Mouse (Mus musculus) left cerebral cortex, adult 2 months (tissue): ENCODE results near the gene Echdc3. TPM values are rescaled to one million over a fixed set of nuclear protein-coding genes. Genes with fewer than 3 reads are reported as not detected.

Source experiments
- DNase-seq, 2 experiments: peaks; one replicate each; pipeline ENCODE4 v3.0.0; 2021 to 2022; ENCODE audit warnings: low spot score in 2 of 2, mixed read lengths in 1 of 2; ENCODE audit errors: extremely low spot score in 1 of 2
- H3K27ac ChIP-seq: fragments of 200-600 bp; 2 replicates; pipeline ENCODE4 v1.8.1; 2022
- H3K4me3 ChIP-seq: fragments of 200-600 bp; 2 replicates; pipeline ENCODE4 v1.8.1; 2022
- CTCF ChIP-seq: fragments of 200-600 bp; IDR thresholded peaks from 2 replicates; pipeline ENCODE4 v1.8.1; 2022; ENCODE audit warnings: antibody characterized with exemption, mild to moderate bottlenecking, moderate library complexity
- intact Hi-C: fragments of 180-260 bp; cut with DNase I; formaldehyde crosslinking; loops from one replicate; pipeline ENCODE4 v1.15.1; 2025
- total RNA-seq, 2 experiments: library from RNA; stranded (reverse); gene quantifications; 2 replicates each; pipeline ENCODE4 v1.2.3; 2021

Gene Echdc3
- total RNA-seq, 2 experiments from 2014 or later: 1.1 to 1.5 TPM

- DNase-seq: no peak
- Histone ChIP-seq H3K27ac (no peak overlapping the region), H3K4me3 (no peak overlapping the region)
- intact Hi-C loops: loop anchor here (10.0 kb wide), 1 partner anchor 1078 kb away; no protein-coding TSS in a partner anchor
- TF ChIP-seq CTCF: no peak
These were observed 50.3 kb downstream of the Echdc3 start for GRCm38 (mm10) chr2:6162366-6163040.

GRCm38 (mm10) chr2:6159735-6160134, 53.1 kb downstream of the Echdc3 start:
- DNase-seq: no peak
- intact Hi-C loops: loop anchor here (10.0 kb wide), 1 partner anchor 1075 kb away; no protein-coding TSS in a partner anchor
- Histone ChIP-seq H3K4me3 (no peak overlapping the region), H3K27ac (no peak overlapping the region)
- TF ChIP-seq CTCF: no peak

- TF ChIP-seq CTCF: no peak
- intact Hi-C loops: no loop called here
- DNase-seq: no peak
These were observed 53.6 kb downstream of the Echdc3 start for GRCm38 (mm10) chr2:6159219-6159618.

GRCm38 (mm10) chr2:6157635-6158034, 55.2 kb downstream of the Echdc3 start:
- no peak for TF ChIP-seq CTCF
- DNase-seq: no peak
- Histone ChIP-seq H3K4me3 (no peak overlapping the region), H3K27ac (no peak overlapping the region)
- intact Hi-C loops: no loop called here

More at GRCm38 (mm10) chr2:6159219-6159618, 53.6 kb downstream of the Echdc3 start:
- Histone ChIP-seq H3K4me3 (no peak overlapping the region), H3K27ac (no peak overlapping the region)

- intact Hi-C loops: no loop called here
- no peak for TF ChIP-seq CTCF
- Histone ChIP-seq H3K27ac (no peak overlapping the region), H3K4me3 (no peak overlapping the region)
- no peak for DNase-seq
These were observed 55.6 kb downstream of the Echdc3 start for GRCm38 (mm10) chr2:6157208-6157607.

GRCm38 (mm10) chr2:6149801-6150200, 63.0 kb downstream of the Echdc3 start:
- intact Hi-C loops: no loop called here
- no peak overlapping the region for H3K27ac ChIP-seq
- H3K4me3 ChIP-seq: no peak overlapping the region
- no peak for DNase-seq
- TF ChIP-seq CTCF: no peak

- TF ChIP-seq CTCF: no peak
- intact Hi-C loops: no loop called here
- no peak overlapping the region for H3K4me3 ChIP-seq
- no peak overlapping the region for H3K27ac ChIP-seq
- no peak for DNase-seq
These were observed 65.9 kb downstream of the Echdc3 start for GRCm38 (mm10) chr2:6146901-6147300.

GRCm38 (mm10) chr2:6146257-6146656, 66.6 kb downstream of the Echdc3 start:
- Histone ChIP-seq H3K4me3 (no peak overlapping the region), H3K27ac (no peak overlapping the region)
- TF ChIP-seq CTCF: no peak
- no peak for DNase-seq
- intact Hi-C loops: no loop called here

GRCm38 (mm10) chr2:6145611-6146010, 67.2 kb downstream of the Echdc3 start:
- no peak for TF ChIP-seq CTCF
- H3K4me3 ChIP-seq: no peak overlapping the region
- no peak for DNase-seq
- no peak overlapping the region for H3K27ac ChIP-seq
- intact Hi-C loops: no loop called here

- intact Hi-C loops: no loop called here
- Histone ChIP-seq H3K4me3 (no peak overlapping the region), H3K27ac (no peak overlapping the region)
- no peak for TF ChIP-seq CTCF
- no peak for DNase-seq
These were observed 69.7 kb downstream of the Echdc3 start for GRCm38 (mm10) chr2:6142915-6143654.

GRCm38 (mm10) chr2:6140572-6141161, 72.2 kb downstream of the Echdc3 start:
- no peak overlapping the region for H3K4me3 ChIP-seq
- H3K27ac ChIP-seq: no peak overlapping the region
- DNase-seq: no peak
- intact Hi-C loops: no loop called here
- TF ChIP-seq CTCF: no peak

Other genes starting within 250 kb of the Echdc3 start
- 1 to 10 TPM; 3.2 to 4.1 TPM for gene Proser2, start 82.8 kb downstream of the Echdc3 start, total RNA-seq
- 10 to 100 TPM; 18.4 to 20.0 TPM for gene Usp6nl, start 109.6 kb upstream of the Echdc3 start, total RNA-seq